Mouse (Mus musculus): ENCODE data around the gene Nobox. TPM values are rescaled to one million over a fixed set of nuclear protein-coding genes. Genes with fewer than 3 reads are reported as not detected.

Gene Nobox
- total RNA-seq, 2 experiments from 2014 or later, result not detected

- DNase-seq (ENCODE audit: extremely low spot score in 1 of 2, low spot score in 1 of 2), result no peak
Observed at GRCm38 (mm10) chr6:43278247-43278646, 31.1 kb downstream of the Nobox start.

- no peak for DNase-seq (ENCODE audit: extremely low spot score in 1 of 2, low spot score in 1 of 2)
Observed at GRCm38 (mm10) chr6:43274123-43274522, 35.2 kb downstream of the Nobox start.

GRCm38 (mm10) chr6:43272597-43272996, 36.8 kb downstream of the Nobox start:
- DNase-seq (ENCODE audit: extremely low spot score in 1 of 2, low spot score in 1 of 2), result no peak

- no peak for DNase-seq (ENCODE audit: extremely low spot score in 1 of 2, low spot score in 1 of 2)
Observed at GRCm38 (mm10) chr6:43266356-43266755, 43.0 kb downstream of the Nobox start.

GRCm38 (mm10) chr6:43265363-43266041, 43.9 kb downstream of the Nobox start, which contains the start of gene Arhgef5:
Arhgef5 (plus strand) TSS chr6:43265582.
- DNase-seq (ENCODE audit: extremely low spot score in 1 of 2, low spot score in 1 of 2), result no peak

GRCm38 (mm10) chr6:43260756-43261155, 48.6 kb downstream of the Nobox start:
- DNase-seq (ENCODE audit: extremely low spot score in 1 of 2, low spot score in 1 of 2), result no peak

- DNase-seq (ENCODE audit: extremely low spot score in 1 of 2, low spot score in 1 of 2), result no peak
Observed at GRCm38 (mm10) chr6:43254193-43254926, 55.0 kb downstream of the Nobox start.

Other genes with a start within 250 kb of the Nobox start
- gene Olfr441, start 203.2 kb downstream of the Nobox start, total RNA-seq (2021), result not detected
- gene Olfr237-ps1, start 163.0 kb downstream of the Nobox start, total RNA-seq (2021), result not detected
- not detected for gene Olfr437, start 146.3 kb downstream of the Nobox start, total RNA-seq (2021)
- gene Olfr13, start 137.4 kb downstream of the Nobox start, total RNA-seq (2021), result not detected
- gene Olfr435, start 112.4 kb downstream of the Nobox start, total RNA-seq (2021), result not detected
- gene Olfr434, start 96.5 kb downstream of the Nobox start, total RNA-seq (2021), result not detected
- gene Olfr47, start 78.0 kb downstream of the Nobox start, total RNA-seq (2021), result not detected
- 1 to 10 TPM; 2.0 to 2.2 TPM for gene Arhgef5, start 44.0 kb downstream of the Nobox start, total RNA-seq (2021)